Mouse (Mus musculus): ENCODE results near the gene Rnf157. TPM values are rescaled to one million over a fixed set of nuclear protein-coding genes. Genes with fewer than 3 reads are reported as not detected.

Rnf157 gene
- polyA plus RNA-seq, 2 experiments = 17.3 to 20.1 TPM

GRCm38 (mm10) chr11:116297017-116297416, 115.8 kb downstream of the Rnf157 start:
- H3K4me2 ChIP-seq (replicated peaks; ENCODE audit: low read depth, low read length, severe bottlenecking) = no peak overlapping the region
- no peaks in the 10 kb centered on the region for H3K9me3 ChIP-seq (ENCODE audit: control insufficient read depth, low read length)
- WGBS = 77% methylated on average over 3 of the region's 3 CpGs
- ATAC-seq (ENCODE audit: low FRiP score, low read depth) = no peak
- TF ChIP-seq POLR2A (IDR thresholded peaks at IDR 0.05; ENCODE audit: borderline replicate concordance, extremely low read depth, insufficient read depth, insufficient read length) = no peak
- peaks cover 88% of the 10 kb centered on the region for H3K36me3 ChIP-seq (ENCODE audit: control insufficient read depth, insufficient read depth, low read length)
- no peak for DNase-seq (ENCODE audit: low spot score)
- H3K4me1 ChIP-seq (ENCODE audit: control insufficient read depth, insufficient read depth, low read length) = no peaks in the 10 kb centered on the region
- no peak overlapping the region for H3K27ac ChIP-seq (replicated peaks; ENCODE audit: low read depth, low read length)
- H3K4me3 ChIP-seq (replicated peaks; ENCODE audit: low read length) = no peak overlapping the region
- H3K27me3 ChIP-seq (ENCODE audit: control insufficient read depth, insufficient read depth, low read length) = no peaks in the 10 kb centered on the region
- no peak overlapping the region for H3K9ac ChIP-seq (ENCODE audit: low read depth, low read length, severe bottlenecking)

DNA sequence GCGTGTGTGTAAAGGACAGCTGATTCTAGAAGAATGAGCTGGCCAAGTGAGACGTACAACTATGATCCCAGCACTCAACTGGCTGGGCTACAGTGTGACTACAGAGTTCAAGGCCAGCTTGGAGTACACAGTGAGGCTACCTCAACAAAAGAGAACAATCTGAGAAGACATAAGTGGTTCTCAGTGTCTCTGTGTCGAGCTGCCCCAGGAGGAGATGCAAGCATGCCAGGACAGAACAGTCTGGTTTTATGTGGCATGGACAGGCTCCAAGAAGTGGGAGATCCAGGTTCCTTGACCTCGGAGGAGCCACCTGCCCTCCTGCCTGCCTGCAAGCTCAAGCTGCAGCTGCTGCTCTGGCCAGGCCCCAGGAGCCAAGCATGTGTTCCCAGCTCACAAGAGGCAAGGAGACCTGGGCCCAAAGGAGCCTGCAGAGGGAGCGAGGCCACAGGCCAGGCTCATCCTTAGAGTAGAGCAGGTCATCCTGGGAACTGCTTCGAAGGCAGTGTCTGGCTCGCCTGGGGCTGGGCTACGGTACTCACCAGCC, 116.6 kb downstream of the Rnf157 start:
- no peak for DNase-seq (ENCODE audit: low spot score)
- ATAC-seq (ENCODE audit: low FRiP score, low read depth) = no peak
- H3K36me3 ChIP-seq (ENCODE audit: control insufficient read depth, insufficient read depth, low read length) = peaks cover 90% of the 10 kb centered on the region
- no peak overlapping the region for H3K27ac ChIP-seq (replicated peaks; ENCODE audit: low read depth, low read length)
- H3K4me3 ChIP-seq (replicated peaks; ENCODE audit: low read length) = no peak overlapping the region
- no peaks in the 10 kb centered on the region for H3K9me3 ChIP-seq (ENCODE audit: control insufficient read depth, low read length)
- 86% methylated on average over 8 of the region's 8 CpGs for whole genome bisulfite sequencing
- no peak for TF ChIP-seq POLR2A (IDR thresholded peaks at IDR 0.05; ENCODE audit: borderline replicate concordance, extremely low read depth, insufficient read depth, insufficient read length)
- H3K27me3 ChIP-seq (ENCODE audit: control insufficient read depth, insufficient read depth, low read length) = no peaks in the 10 kb centered on the region
- no peaks in the 10 kb centered on the region for H3K4me1 ChIP-seq (ENCODE audit: control insufficient read depth, insufficient read depth, low read length)
- no peak overlapping the region for H3K4me2 ChIP-seq (replicated peaks; ENCODE audit: low read depth, low read length, severe bottlenecking)
- no peak overlapping the region for H3K9ac ChIP-seq (ENCODE audit: low read depth, low read length, severe bottlenecking)

- ATAC-seq (ENCODE audit: low FRiP score, low read depth) (peak; percentile 45; the same call in 1 of the 2 replicates), DNase-seq (ENCODE audit: low spot score) (peak; percentile 78)
- Histone ChIP-seq H3K9ac (ENCODE audit: low read depth, low read length, severe bottlenecking) (no peak overlapping the region), H3K27me3 (ENCODE audit: control insufficient read depth, insufficient read depth, low read length) (no peaks in the 10 kb centered on the region), H3K4me3 (replicated peaks; ENCODE audit: low read length) (no peak overlapping the region), H3K9me3 (ENCODE audit: control insufficient read depth, low read length) (no peaks in the 10 kb centered on the region), H3K27ac (replicated peaks; ENCODE audit: low read depth, low read length) (no peak overlapping the region), H3K36me3 (ENCODE audit: control insufficient read depth, insufficient read depth, low read length) (peaks cover 89% of the 10 kb centered on the region), H3K4me2 (replicated peaks; ENCODE audit: low read depth, low read length, severe bottlenecking) (no peak overlapping the region), H3K4me1 (ENCODE audit: control insufficient read depth, insufficient read depth, low read length) (no peaks in the 10 kb centered on the region)
- 30% methylated on average over 5 of the region's 5 CpGs for WGBS
- no peak for TF ChIP-seq POLR2A (IDR thresholded peaks at IDR 0.05; ENCODE audit: borderline replicate concordance, extremely low read depth, insufficient read depth, insufficient read length)
These were observed 118.5 kb downstream of the Rnf157 start for GRCm38 (mm10) chr11:116294319-116294718.

- ATAC-seq (ENCODE audit: low FRiP score, low read depth) (no peak), DNase-seq (ENCODE audit: low spot score) (no peak)
- Histone ChIP-seq H3K4me3 (replicated peaks; ENCODE audit: low read length) (no peak overlapping the region), H3K27me3 (ENCODE audit: control insufficient read depth, insufficient read depth, low read length) (no peaks in the 10 kb centered on the region), H3K36me3 (ENCODE audit: control insufficient read depth, insufficient read depth, low read length) (peaks cover 89% of the 10 kb centered on the region), H3K4me1 (ENCODE audit: control insufficient read depth, insufficient read depth, low read length) (no peaks in the 10 kb centered on the region), H3K27ac (replicated peaks; ENCODE audit: low read depth, low read length) (no peak overlapping the region), H3K9me3 (ENCODE audit: control insufficient read depth, low read length) (no peaks in the 10 kb centered on the region), H3K4me2 (replicated peaks; ENCODE audit: low read depth, low read length, severe bottlenecking) (no peak overlapping the region), H3K9ac (ENCODE audit: low read depth, low read length, severe bottlenecking) (no peak overlapping the region)
- 85% methylated on average over 12 of the region's 12 CpGs for WGBS
- no peak for TF ChIP-seq POLR2A (IDR thresholded peaks at IDR 0.05; ENCODE audit: borderline replicate concordance, extremely low read depth, insufficient read depth, insufficient read length)
These were observed 119.2 kb downstream of the Rnf157 start for GRCm38 (mm10) chr11:116293538-116294137.

DNA sequence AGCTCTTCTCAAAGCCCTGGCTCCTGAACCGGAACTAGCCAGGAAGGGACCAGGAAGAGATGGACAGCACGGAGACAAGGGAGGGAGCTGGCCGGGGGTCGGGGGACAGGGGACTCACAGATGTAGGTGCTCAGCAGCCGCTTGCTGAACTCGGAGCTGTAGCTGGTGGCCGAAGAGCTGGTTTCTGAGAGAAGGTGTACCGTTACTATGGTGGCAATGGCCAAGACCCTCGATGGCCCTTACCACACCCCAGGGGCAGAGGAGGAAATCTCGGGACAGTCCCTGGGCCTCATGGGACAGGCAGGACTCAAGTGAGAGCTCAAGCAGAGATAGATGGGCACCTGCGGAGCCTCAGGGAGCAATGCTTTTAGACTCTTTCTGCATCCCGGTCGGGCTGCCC, 120.4 kb downstream of the Rnf157 start:
- H3K9ac ChIP-seq (ENCODE audit: low read depth, low read length, severe bottlenecking) = no peak overlapping the region
- TF ChIP-seq POLR2A (IDR thresholded peaks at IDR 0.05; ENCODE audit: borderline replicate concordance, extremely low read depth, insufficient read depth, insufficient read length) = no peak
- H3K27me3 ChIP-seq (ENCODE audit: control insufficient read depth, insufficient read depth, low read length) = no peaks in the 10 kb centered on the region
- 91% methylated on average over 12 of the region's 13 CpGs for WGBS
- H3K4me3 ChIP-seq (replicated peaks; ENCODE audit: low read length) = no peak overlapping the region
- DNase-seq (ENCODE audit: low spot score) (no peak), ATAC-seq (ENCODE audit: low FRiP score, low read depth) (no peak)
- no peak overlapping the region for H3K4me2 ChIP-seq (replicated peaks; ENCODE audit: low read depth, low read length, severe bottlenecking)
- peaks cover 91% of the 10 kb centered on the region for H3K36me3 ChIP-seq (ENCODE audit: control insufficient read depth, insufficient read depth, low read length)
- H3K27ac ChIP-seq (replicated peaks; ENCODE audit: low read depth, low read length) = no peak overlapping the region
- no peaks in the 10 kb centered on the region for H3K4me1 ChIP-seq (ENCODE audit: control insufficient read depth, insufficient read depth, low read length)
- no peaks in the 10 kb centered on the region for H3K9me3 ChIP-seq (ENCODE audit: control insufficient read depth, low read length)
